Mouse (Mus musculus) bone marrow macrophage, adult 2 months (primary cell): ENCODE measurements around the gene 1700029P11Rik.

Source experiments
- CTCF ChIP-seq: IDR thresholded peaks from 2 replicates; pipeline ENCODE4 v1.5.1; 2012; ENCODE audit warnings: low read depth, mild to moderate bottlenecking, low read length, moderate library complexity
- POLR2A ChIP-seq: IDR thresholded peaks from 2 replicates; pipeline ENCODE4 v1.6.1; 2012; ENCODE audit warnings: mild to moderate bottlenecking, low read depth, low read length, borderline replicate concordance

DNA sequence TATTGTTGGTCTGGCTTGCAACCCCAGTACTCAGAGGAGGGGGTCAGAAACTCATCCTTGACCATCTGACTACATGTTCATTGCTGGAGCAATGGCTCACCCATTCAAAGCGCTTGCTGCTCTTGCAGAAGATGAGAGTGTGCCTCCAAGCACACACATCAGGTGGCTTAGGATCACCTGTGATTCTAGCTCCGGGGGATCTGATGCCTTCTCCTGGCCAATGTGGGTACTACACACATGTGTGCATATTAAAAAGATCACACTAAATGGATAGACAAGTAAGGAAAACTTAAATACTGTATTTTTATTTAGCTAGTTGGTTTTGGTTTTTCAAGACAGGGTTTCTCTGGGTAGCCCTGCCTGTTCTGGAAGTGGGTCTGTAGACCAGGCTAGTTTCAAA, 39.3 kb upstream of the 1700029P11Rik start:
- TF ChIP-seq CTCF (peak; percentile 18; the same call in 1 of the 2 replicates), POLR2A (no peak)
